ENCODE assay signal across 21 mouse cellular contexts in genomic region chr6:108487300-108487835, GRCm38 (mm10).
A peak's percentile ranks its signal among the peaks of the same experiment; 100 is the strongest.
DNase-seq lines count a peak whose midpoint lies in the region; ATAC-seq and TF ChIP-seq lines count a peak whose summit lies in the region.
"Had no signal": no experiment of that assay in that cellular context is flagged by ENCODE, and none has a peak within 500 bp of the region (broad histone marks: within the 10 kb centered on the region; RNA-seq: fewer than 3 reads in every experiment).

No protein-coding gene starts in this region.

- no peak for TF ChIP-seq CTCF in hindbrain, postnatal 0 days (IDR thresholded peaks at IDR 0.05; ENCODE audit: low read depth)

- no peaks in the 10 kb centered on the region for H3K27me3 ChIP-seq in liver, embryonic 13.5 days
- no peaks in the 10 kb centered on the region for H3K27me3 ChIP-seq in liver, embryonic 11.5 days (replicated peaks; ENCODE audit: control insufficient read depth, insufficient read depth, low read length)
- H3K27me3 ChIP-seq in intestine, embryonic 15.5 days (replicated peaks): no peaks in the 10 kb centered on the region
- H3K27me3 ChIP-seq in stomach, embryonic 14.5 days (ENCODE audit: control insufficient read depth, insufficient read depth, low read length): no peaks in the 10 kb centered on the region
- H3K27me3 ChIP-seq in hindbrain, postnatal 0 days (ENCODE audit: insufficient read depth, low read length): no peaks in the 10 kb centered on the region
- H3K27me3 ChIP-seq: CH12.LX; hindbrain, embryonic 13.5 days; neural tube, embryonic 15.5 days had no signal

- H3K4me1 ChIP-seq in liver, embryonic 13.5 days (replicated peaks): 0 out of 2 replicates have a peak, but pooled peaks cover 8% of the 10 kb centered on the region
- H3K4me1 ChIP-seq in liver, embryonic 11.5 days (replicated peaks; ENCODE audit: control insufficient read depth, insufficient read depth, low read length): peaks cover 3% of the 10 kb centered on the region
- H3K4me1 ChIP-seq in intestine, embryonic 15.5 days (replicated peaks): peaks cover 8% of the 10 kb centered on the region; the same call in 1 of the 2 replicates
- 0 out of 2 replicates have a peak, but pooled peaks cover 5% of the 10 kb centered on the region for H3K4me1 ChIP-seq in stomach, embryonic 14.5 days (ENCODE audit: control insufficient read depth, insufficient read depth, low read length)
- H3K4me1 ChIP-seq in hindbrain, postnatal 0 days (ENCODE audit: insufficient read depth, low read length): no peaks in the 10 kb centered on the region
- H3K4me1 ChIP-seq: hindbrain, embryonic 13.5 days; neural tube, embryonic 15.5 days had no signal

- 64% methylated on average over 10 of the region's 10 CpGs for WGBS in liver, embryonic 13.5 days (ENCODE audit: insufficient replicate concordance)
- 69% methylated on average over 10 of the region's 10 CpGs for WGBS in liver, embryonic 11.5 days
- WGBS in intestine, embryonic 15.5 days: 39% methylated on average over 10 of the region's 10 CpGs
- 32% methylated on average over 10 of the region's 10 CpGs for WGBS in stomach, embryonic 14.5 days
- WGBS in hindbrain, postnatal 0 days: 72% methylated on average over 10 of the region's 10 CpGs

- no peaks in the 10 kb centered on the region for H3K9me3 ChIP-seq in liver, embryonic 13.5 days (replicated peaks)
- H3K9me3 ChIP-seq in liver, embryonic 11.5 days (ENCODE audit: control insufficient read depth, low read length): no peaks in the 10 kb centered on the region
- H3K9me3 ChIP-seq in intestine, embryonic 15.5 days: no peaks in the 10 kb centered on the region
- no peaks in the 10 kb centered on the region for H3K9me3 ChIP-seq in stomach, embryonic 14.5 days (ENCODE audit: control insufficient read depth, low read depth, low read length)
- no peaks in the 10 kb centered on the region for H3K9me3 ChIP-seq in hindbrain, postnatal 0 days (ENCODE audit: low read length)
- H3K9me3 ChIP-seq: forebrain, embryonic 10.5 days; heart, embryonic 10.5 days; hindbrain, embryonic 13.5 days; neural tube, embryonic 15.5 days had no signal

- ATAC-seq in liver, embryonic 13.5 days (ENCODE audit: low read depth): no peak
- no peak for ATAC-seq in liver, embryonic 11.5 days (replicated peaks; ENCODE audit: low FRiP score)
- ATAC-seq in intestine, embryonic 15.5 days: no peak; the same call in 1 of the 2 replicates
- 0 out of 2 replicates have a peak, but pooled peaks have one; percentile 37 for ATAC-seq in stomach, embryonic 14.5 days (ENCODE audit: insufficient number of reproducible peaks, insufficient read depth, low FRiP score, low read depth)
- no peak for ATAC-seq in hindbrain, postnatal 0 days
- ATAC-seq: forebrain, postnatal 0 days had no signal

- 0 out of 2 replicates have a peak overlapping the region, but pooled peaks have one; percentile 16 for H3K27ac ChIP-seq in liver, embryonic 13.5 days
- H3K27ac ChIP-seq in liver, embryonic 11.5 days (ENCODE audit: low read depth, low read length): no peak overlapping the region
- H3K27ac ChIP-seq in intestine, embryonic 15.5 days: peak overlapping the region; percentile 24; the same call in 1 of the 2 replicates
- H3K27ac ChIP-seq in stomach, embryonic 14.5 days (ENCODE audit: low read length): no peak overlapping the region
- no peak overlapping the region for H3K27ac ChIP-seq in hindbrain, postnatal 0 days
- H3K27ac ChIP-seq: forebrain, embryonic 10.5 days; heart, embryonic 10.5 days; hindbrain, embryonic 13.5 days; kidney, postnatal 0 days; neural tube, embryonic 15.5 days had no signal

- H3K4me2 ChIP-seq in liver, embryonic 13.5 days: no peak overlapping the region
- no peak overlapping the region for H3K4me2 ChIP-seq in liver, embryonic 11.5 days
- no peak overlapping the region for H3K4me2 ChIP-seq in intestine, embryonic 15.5 days (replicated peaks)
- H3K4me2 ChIP-seq in stomach, embryonic 14.5 days (replicated peaks; ENCODE audit: low read depth, low read length): no peak overlapping the region
- H3K4me2 ChIP-seq in hindbrain, postnatal 0 days (ENCODE audit: low read depth, low read length): no peak overlapping the region
- H3K4me2 ChIP-seq: hindbrain, embryonic 13.5 days; midbrain, embryonic 11.5 days; neural tube, embryonic 15.5 days had no signal

- no peak overlapping the region for H3K9ac ChIP-seq in liver, embryonic 13.5 days
- no peak overlapping the region for H3K9ac ChIP-seq in liver, embryonic 11.5 days (ENCODE audit: low read depth, low read length)
- no peak overlapping the region for H3K9ac ChIP-seq in intestine, embryonic 15.5 days
- no peak overlapping the region for H3K9ac ChIP-seq in stomach, embryonic 14.5 days (replicated peaks; ENCODE audit: low read depth, low read length)
- no peak overlapping the region for H3K9ac ChIP-seq in hindbrain, postnatal 0 days (replicated peaks; ENCODE audit: low read length)
- H3K9ac ChIP-seq: forebrain, postnatal 0 days; hindbrain, embryonic 13.5 days; neural tube, embryonic 15.5 days had no signal

- H3K36me3 ChIP-seq in liver, embryonic 13.5 days: peaks cover 5% of the 10 kb centered on the region; the same call in 1 of the 2 replicates
- peaks cover 2% of the 10 kb centered on the region; the same call in 1 of the 2 replicates for H3K36me3 ChIP-seq in liver, embryonic 11.5 days (ENCODE audit: control insufficient read depth, insufficient read depth, low read length)
- H3K36me3 ChIP-seq in intestine, embryonic 15.5 days: no peaks in the 10 kb centered on the region; the same call in 1 of the 2 replicates
- H3K36me3 ChIP-seq in stomach, embryonic 14.5 days (ENCODE audit: control insufficient read depth, insufficient read depth, low read length): no peaks in the 10 kb centered on the region; the same call in 1 of the 2 replicates
- no peaks in the 10 kb centered on the region for H3K36me3 ChIP-seq in hindbrain, postnatal 0 days (ENCODE audit: insufficient read depth, low read length)
- H3K36me3 ChIP-seq: hindbrain, embryonic 13.5 days; neural tube, embryonic 15.5 days had no signal

- H3K4me3 ChIP-seq in liver, embryonic 13.5 days (replicated peaks): no peak overlapping the region
- no peak overlapping the region for H3K4me3 ChIP-seq in liver, embryonic 11.5 days (ENCODE audit: low read depth, low read length)
- H3K4me3 ChIP-seq in intestine, embryonic 15.5 days (replicated peaks): no peak overlapping the region
- H3K4me3 ChIP-seq in stomach, embryonic 14.5 days (ENCODE audit: low read depth, low read length): no peak overlapping the region
- H3K4me3 ChIP-seq in hindbrain, postnatal 0 days (ENCODE audit: low read length): no peak overlapping the region
- H3K4me3 ChIP-seq: forebrain, embryonic 10.5 days; heart, embryonic 10.5 days; hindbrain, embryonic 13.5 days; myocyte; neural tube, embryonic 15.5 days had no signal

- DNase-seq in liver, embryonic 13.5 days: no peak
- DNase-seq in liver, embryonic 11.5 days (ENCODE audit: low spot score): no peak
- peak; percentile 35 for DNase-seq in lung, postnatal 10 days
- no peak for DNase-seq in hindbrain, postnatal 0 days (ENCODE audit: low spot score)
- no peak for DNase-seq in kidney, postnatal 4 days
- DNase-seq: cerebellum, adult 2 months; forebrain, postnatal 0 days; gastrocnemius, postnatal 36 days; heart, postnatal 10 days; right cerebral cortex, postnatal 25 days; thymus, postnatal 36 days had no signal

Comparison
In these comparisons a context has a peak if more than half of its experiments do, and no peak if none do; other contexts are left out.
1. H3K27ac ChIP-seq: peak in liver, embryonic 13.5 days (single experiment) and intestine, embryonic 15.5 days (single experiment); none in liver, embryonic 11.5 days (single experiment), stomach, embryonic 14.5 days (single experiment) and hindbrain, postnatal 0 days (single experiment).